Mouse (Mus musculus) thymus, postnatal 36 days (tissue): ENCODE measurements around the gene Cox6a1.
"Not testable (repeated sequence)": the region's sequence is repeated elsewhere in the genome, so short reads cannot be mapped to it uniquely, and the experiment has no call there.

Experiments used
- DNase-seq, 2 experiments: peaks; one replicate each; pipeline ENCODE4 v3.0.0; 2022; ENCODE audit warnings: mixed read lengths in 2 of 2

Gene Cox6a1

DNA sequence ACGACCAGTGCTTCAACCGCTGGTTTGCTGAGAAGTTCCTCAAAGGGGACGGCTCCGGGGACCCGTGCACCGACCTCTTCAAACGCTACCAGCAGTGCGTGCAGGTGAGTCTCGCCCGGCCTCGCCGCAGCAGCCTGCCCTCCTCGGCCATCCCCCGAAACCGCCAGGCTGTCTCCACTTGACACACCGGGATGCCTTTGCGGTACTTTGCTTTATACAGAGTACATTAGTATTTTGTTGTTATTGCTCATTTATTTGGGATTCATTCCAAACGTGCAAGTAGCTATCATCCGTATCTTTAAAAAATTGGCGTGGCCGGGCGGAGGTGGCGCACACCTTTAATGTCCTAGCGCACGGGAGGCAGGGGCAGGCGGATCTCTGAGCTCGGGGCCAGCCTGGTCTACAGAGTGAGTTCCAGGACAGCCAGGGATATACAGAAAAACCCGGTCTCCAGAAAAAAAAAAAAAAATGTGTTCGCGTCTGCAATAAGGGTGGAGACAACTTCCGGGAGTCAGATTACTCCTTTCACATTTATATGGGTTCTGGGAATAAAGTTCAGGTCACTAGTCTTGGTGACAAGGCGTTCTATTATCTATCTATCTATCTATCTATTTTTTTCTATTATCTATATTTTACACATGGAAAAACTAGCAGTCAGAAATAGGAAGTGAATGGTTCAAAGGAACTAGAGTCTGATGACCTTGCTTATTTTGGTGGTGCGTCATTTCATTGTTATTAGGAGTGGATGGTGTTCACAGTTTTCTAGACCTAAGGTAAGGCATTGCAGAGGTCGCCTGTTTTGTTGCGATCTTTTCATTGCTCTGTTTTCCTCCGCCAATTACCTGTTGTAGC is 7.2 kb downstream of the Cox6a1 start:
- DNase-seq, result no peak

DNA sequence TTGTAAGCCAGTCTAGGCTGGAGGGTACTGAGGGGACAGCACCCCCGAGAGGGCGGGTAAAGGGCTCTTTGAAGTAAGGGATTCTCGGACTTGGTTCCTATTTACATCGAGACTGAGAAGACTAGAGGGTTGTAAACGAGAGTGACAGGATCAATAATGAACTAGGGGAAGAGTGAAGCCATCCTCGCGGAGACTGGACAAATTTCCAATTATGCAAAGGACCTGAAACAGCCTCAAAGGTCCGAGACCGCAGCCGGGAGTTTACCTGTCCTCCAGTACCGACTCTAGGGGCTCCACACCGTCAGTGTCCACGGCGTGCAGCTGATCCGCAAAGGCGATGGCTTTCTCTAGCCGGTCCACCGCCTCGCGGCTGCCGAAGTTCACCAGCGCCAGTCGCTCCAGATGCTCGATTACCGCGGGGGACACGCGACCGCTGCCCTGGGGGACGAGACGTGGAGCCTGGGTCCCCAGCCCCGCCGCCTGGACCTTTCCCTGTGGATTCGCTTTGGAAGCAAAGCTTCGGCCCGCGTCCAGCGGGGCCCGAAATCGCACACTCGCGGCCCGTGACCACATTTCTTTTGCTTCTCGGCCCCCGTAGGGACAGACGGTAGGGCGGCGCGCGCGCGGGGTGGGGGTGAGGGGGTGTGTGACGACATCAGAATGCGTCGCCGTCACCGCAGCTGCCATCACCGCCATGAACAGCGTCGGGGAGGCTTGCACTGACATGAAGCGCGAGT is 8.0 kb downstream of the Cox6a1 start, which contains the start of the genes Gatc and Triap1:
Gene Gatc (minus strand): TSS at position 602 of the 737 bp plus-strand sequence.
Gene Triap1 (plus strand): TSS at position 649 of the 737 bp plus-strand sequence.
- peak; percentile 82 to 84 for DNase-seq

- DNase-seq, result no peak
Measured at GRCm38 (mm10) chr5:115340007-115340406, 8.8 kb downstream of the Cox6a1 start.

DNA sequence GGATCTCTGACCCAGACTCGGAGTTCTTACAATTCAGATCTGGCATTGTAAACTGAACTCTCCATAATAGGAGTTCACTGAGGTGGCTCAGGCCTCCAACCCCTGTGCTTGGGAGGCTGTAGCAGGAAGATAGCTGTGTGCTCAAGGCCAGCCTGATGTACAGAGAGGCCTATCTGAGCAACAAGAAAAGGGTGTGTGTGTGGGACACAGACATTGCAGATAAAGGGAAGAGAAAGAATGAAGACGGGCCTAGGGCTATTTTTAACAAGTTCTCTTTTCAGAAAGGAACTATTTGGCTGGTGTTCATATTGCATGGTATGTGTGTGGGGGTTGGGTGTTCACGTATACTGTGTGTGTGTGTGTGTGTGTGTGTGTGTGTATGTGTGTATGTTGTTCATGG is 15.2 kb downstream of the Cox6a1 start:
- no peak for DNase-seq

GRCm38 (mm10) chr5:115330955-115331354 is 17.8 kb downstream of the Cox6a1 start:
- DNase-seq, result no peak

GRCm38 (mm10) chr5:115327610-115328548 is 20.9 kb downstream of the Cox6a1 start:
- peak; percentile 57 to 72 for DNase-seq

- DNase-seq, result peak; percentile 97 to 98
Measured at GRCm38 (mm10) chr5:115326875-115327609, 21.7 kb downstream of the Cox6a1 start, which contains the start of gene Srsf9. Gene Srsf9 (plus strand): TSS chr5:115327177.

DNA sequence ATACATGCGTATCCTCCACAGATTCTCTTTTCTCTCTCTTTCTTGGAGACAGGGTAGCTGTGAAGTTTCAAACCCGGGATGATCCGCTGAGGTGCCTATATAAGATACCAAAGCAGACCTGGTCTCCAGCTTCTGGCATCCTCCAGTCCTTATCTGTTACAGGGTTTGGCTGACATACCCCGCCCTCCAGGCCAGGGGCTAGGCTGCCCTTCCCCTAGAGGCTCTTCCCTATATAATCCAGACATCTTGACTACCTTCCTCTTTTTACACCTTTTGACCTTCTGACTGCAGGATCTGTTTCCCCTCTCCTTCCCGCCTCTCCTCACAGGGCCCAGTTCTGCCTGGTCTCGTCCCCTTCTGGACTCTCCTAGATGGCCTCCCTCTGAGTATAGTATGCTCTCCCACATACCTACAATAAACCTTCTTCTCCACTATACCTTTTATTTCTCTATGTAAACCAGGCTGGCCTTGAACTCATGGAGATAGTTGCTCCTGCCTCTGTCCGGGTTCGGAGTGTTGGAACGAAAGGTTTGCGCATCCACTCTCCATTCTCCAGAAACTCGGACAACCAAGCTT is 22.4 kb downstream of the Cox6a1 start:
- no peak for DNase-seq

DNA sequence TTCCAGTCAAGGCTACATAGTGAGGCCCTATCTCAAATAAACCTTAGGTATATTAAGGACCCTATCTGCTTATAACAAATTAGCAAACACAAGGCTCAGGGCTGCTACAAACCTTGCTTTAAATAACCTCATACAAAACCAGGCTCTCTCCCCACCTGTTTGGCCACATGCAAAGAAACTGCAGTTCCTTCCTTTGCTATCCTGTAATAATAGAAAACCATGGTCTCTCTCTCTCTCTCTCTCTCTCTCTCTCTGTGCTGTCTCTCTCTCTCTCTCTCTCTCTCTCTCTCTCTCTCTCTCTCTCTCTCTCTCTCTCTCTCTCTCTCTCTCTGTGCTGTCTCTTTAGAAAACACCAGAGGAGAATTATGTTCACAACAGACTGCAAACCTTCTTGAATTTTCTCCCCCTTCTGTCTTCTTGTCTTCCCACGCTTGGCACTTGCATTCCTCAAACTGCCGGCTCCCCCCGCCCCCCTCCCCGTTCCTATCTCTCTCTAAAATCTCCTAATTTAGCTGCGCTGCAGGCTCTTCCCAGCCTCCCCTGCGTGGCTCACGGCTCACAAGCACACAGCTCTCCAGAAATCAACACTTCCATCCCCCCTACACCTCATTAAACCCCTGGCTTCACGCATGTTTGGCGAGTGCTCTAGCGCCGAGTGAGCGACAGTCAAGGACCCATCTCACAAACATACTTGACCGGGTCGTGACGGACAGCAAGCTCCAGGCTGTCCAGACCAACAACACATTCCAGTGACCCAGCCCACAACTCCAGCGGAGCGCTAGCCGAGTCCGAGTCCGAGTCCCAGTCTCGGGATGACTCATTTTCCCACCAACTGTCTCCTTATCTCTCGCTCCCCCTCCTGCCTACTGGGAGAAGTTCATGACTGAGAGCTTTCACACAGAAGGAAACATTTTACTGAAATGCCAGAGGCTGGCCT is 29.5 kb downstream of the Cox6a1 start:
- DNase-seq, result peak; percentile 40 to 49

DNA sequence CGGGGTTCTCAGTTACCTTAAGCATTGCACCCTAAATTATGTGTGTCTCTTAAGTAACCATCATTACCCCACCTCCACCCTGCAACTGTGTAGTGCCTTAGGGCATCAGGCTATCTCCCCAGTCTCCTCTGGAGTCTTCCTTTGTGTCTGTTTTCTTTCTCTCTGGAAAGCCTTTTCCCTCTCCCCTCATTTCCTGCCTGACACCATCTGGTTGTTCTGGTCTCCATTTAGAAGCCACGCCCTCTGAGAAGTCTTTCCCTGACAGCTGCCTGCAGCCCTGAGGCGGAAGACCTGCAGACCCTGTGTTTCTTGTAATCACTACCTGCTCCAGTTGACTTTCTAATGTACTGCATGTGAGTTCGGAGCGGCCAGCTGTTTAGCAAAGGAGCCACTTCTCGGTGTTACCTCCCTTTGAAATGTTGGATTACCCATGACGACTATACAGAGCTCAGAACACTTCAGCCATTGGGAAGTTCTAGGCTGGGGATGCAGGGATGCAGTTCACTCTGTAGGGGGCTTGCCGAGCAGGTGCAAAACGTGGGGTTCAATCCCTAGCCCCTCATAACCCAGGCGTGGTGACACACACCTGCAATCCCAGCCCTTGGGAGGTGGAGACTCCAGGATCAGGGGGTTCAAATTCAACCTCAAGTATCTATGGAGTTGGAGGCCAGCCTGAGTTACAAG is 31.0 kb downstream of the Cox6a1 start:
- DNase-seq, result peak; percentile 54 to 67

DNA sequence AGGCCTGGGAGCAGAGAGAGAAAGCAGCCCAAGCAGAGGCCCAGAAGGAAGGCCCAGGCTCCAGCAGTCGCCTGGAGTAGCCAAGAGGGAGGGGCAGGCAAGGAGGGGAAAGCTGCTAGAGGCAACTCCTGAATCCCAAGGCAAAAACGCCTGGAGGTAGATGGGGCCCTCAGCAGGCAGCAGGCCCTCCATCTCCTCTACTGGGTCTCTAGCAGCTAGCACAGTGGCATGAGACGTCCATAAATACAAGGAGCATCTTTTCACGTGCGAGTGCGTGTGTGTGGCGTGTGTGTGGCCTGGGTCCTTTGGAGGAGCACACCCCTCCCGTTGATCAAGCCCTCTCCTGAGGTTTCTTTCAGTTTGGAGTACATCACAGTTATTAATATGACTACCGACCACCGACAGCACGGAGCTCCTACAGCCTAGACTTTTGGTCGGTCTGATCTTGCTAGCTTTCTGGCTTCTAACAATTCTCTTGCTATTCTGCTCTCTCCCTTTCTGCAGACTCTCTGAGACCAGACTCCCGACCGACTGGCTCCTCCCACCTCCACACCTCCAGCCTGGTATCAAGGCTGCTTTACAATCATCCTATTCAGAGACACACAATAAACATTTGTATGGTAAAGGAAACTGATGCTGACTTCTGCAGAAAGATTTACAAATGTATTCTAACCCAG is 31.7 kb downstream of the Cox6a1 start:
- no peak for DNase-seq

- DNase-seq, result no peak
Measured at GRCm38 (mm10) chr5:115313668-115313943, 35.2 kb downstream of the Cox6a1 start.

DNA sequence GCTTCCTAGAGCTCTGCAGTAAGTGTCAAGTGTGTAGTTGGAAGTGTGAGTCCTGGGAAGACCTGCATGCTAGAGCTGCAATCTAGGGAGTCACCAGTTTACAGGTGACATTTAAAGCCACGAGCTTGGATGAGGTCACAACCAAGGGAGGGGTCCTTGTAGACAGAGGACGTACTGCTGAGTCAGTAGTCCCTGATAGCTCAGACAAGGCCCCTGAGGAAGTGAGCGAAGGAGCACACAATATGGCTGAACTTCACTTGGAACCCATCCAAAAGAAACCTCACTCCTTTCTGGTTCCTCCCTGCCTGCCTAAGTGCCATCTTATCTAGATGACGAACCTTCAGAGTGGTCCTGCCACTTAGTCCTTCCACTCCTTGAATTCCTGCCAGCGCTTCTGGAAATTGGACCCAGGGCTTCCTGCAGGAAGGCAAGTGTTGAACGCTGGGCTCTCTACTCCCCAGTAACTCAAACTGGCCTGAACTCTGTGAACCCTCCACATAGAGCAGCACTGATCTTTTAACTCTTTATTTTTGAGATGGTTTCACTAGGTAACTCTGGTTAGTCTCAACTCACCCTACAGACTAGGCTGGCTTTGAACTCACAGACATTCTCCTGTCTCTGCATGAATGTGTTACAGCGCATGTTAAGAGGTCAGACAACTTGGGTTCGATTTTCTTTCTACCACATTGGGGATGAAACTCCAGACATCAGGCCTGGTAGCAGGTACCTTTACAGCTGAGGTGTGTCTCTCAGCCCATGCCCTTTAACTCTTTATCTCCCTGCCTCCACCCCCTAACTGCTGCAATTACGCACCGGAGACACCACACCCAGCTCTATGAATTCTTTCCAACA is 35.7 kb downstream of the Cox6a1 start:
- DNase-seq, result no peak

- DNase-seq, result no peak
Measured at GRCm38 (mm10) chr5:115312354-115312753, 36.4 kb downstream of the Cox6a1 start.

DNA sequence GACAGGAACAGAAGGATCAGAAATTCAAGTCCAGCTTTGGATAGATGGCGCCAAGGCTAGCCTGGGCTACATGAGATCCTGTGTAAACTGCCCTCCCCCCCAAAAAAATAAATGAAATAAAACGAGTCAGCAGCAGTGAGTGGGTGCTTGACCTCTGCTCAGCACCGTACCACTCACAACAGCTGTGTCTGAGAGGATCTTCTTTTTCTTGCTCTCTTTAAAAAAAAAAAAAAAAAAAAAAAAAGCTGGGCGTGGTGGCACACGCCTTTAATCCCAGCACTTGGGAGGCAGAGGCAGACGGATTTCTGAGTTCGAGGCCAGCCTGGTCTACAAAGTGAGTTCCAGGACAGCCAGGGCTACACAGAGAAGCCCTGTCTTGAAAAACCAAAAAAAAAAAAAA is 46.6 kb downstream of the Cox6a1 start:
- DNase-seq, result not testable (repeated sequence)

DNA sequence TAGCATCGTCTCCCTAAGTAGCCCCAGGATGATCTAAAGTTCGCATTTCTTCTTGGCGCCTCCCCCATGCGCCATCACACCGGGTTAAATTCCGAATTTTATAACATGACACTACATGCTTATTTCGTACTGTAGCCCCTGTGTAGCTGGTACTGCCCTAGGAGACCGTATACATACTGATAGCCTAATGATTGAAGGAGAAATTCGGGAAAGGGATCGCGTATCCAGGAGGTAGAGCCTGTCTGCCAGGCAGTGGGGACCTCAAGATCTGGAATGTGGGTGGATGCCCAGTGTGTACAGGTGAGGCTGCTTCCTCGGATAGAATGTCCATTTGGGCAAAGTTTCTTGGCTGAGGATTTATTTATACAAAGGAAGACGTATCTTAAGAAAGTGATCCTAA is 47.2 kb downstream of the Cox6a1 start:
- DNase-seq, result peak in 1 of 2 experiments; percentile 16

- DNase-seq, result peak; percentile 99 to 100
Measured at GRCm38 (mm10) chr5:115300792-115301614, 47.8 kb downstream of the Cox6a1 start, which contains the start of gene Dynll1. Gene Dynll1 (minus strand): TSS chr5:115300999.
